Mouse (Mus musculus): ENCODE data around the gene Fntb.

GRCm38 (mm10) chr12:76965089-76965488 lies 199.7 kb downstream of the Fntb start:
- TF ChIP-seq CTCF (IDR thresholded peaks at IDR 0.05) (no peak), EP300 (IDR thresholded peaks at IDR 0.05) (no peak)
